Mouse (Mus musculus) embryonic fibroblast, embryonic 13.5 days (primary cell): ENCODE results near the gene Hs1bp3.

ENCODE experiments used
- CTCF ChIP-seq: IDR thresholded peaks from 2 replicates; pipeline ENCODE4 v1.5.1; 2011; ENCODE audit warnings: mild to moderate bottlenecking, control low read depth, low read length, moderate library complexity, borderline replicate concordance; ENCODE audit not compliant: insufficient read depth
- POLR2A ChIP-seq: IDR thresholded peaks from 2 replicates; pipeline ENCODE4 v1.6.1; 2011; ENCODE audit warnings: low read depth, mild to moderate bottlenecking, control low read depth, low read length, moderate library complexity

GRCm38 (mm10) chr12:8354187-8354586 lies 41.0 kb downstream of the Hs1bp3 start:
- no peak for TF ChIP-seq CTCF
- TF ChIP-seq POLR2A: no peak
